Mouse (Mus musculus) erythroblast, embryonic 14.5 days (primary cell): ENCODE data around the gene Fancc. TPM values are rescaled to one million over a fixed set of nuclear protein-coding genes. Genes with fewer than 3 reads are reported as not detected.

ENCODE experiments used
- H3K27me3 ChIP-seq: 2 replicates; pipeline ENCODE4 v1.6.1; 2012; ENCODE audit warnings: inconsistent platforms; ENCODE audit not compliant: control insufficient read depth
- H3K36me3 ChIP-seq: 2 replicates; pipeline ENCODE4 v1.6.1; 2012; ENCODE audit warnings: mild to moderate bottlenecking, inconsistent platforms; ENCODE audit not compliant: control insufficient read depth
- H3K4me1 ChIP-seq: 2 replicates; pipeline ENCODE4 v1.6.1; 2012; ENCODE audit warnings: inconsistent platforms; ENCODE audit not compliant: control insufficient read depth
- H3K4me3 ChIP-seq: replicated peaks from 2 replicates; pipeline ENCODE3; 2012; ENCODE audit warnings: moderate library complexity, mild to moderate bottlenecking, inconsistent platforms
- H3K9me3 ChIP-seq: 2 replicates; pipeline ENCODE4 v1.6.1; 2012; ENCODE audit warnings: low read length, inconsistent platforms, mixed read lengths; ENCODE audit not compliant: control insufficient read depth
- GATA1 ChIP-seq: IDR thresholded peaks from 2 replicates; pipeline ENCODE4 v1.6.1; 2012; ENCODE audit warnings: low read length, inconsistent platforms, mixed read lengths
- TAL1 ChIP-seq: IDR thresholded peaks from 3 replicates; pipeline ENCODE4 v1.6.1; 2012; ENCODE audit warnings: low read length, inconsistent platforms, mixed read lengths
- polyA plus RNA-seq: library from polyadenylated mRNA; stranded (reverse); fragments of >175 nt; gene quantifications from 2 replicates; pipeline ENCODE4 v1.2.3, GENCODE M21; 2012

Gene Fancc
- polyA plus RNA-seq, 1 experiment = 0.74 TPM

DNA sequence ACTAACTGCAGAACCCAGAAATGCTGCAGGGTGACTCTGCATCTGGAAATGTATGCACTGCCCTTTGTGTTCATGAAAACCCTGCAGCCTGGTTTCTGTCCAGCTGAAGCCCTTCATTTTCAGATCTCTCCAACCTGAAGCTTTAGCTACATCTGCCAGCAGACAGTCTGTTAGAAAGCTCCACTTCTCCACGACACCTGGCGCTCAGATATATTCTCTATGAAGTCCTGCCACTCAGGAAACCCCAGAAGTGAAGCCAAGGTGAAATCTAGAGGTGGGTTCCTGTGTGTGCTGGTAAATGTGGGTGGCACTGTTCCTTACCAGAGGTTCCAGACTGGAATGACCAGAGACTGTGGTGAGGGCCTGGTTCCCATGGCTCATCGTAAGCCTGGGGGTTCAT lies 235.4 kb downstream of the Fancc start:
- no peaks in the 10 kb centered on the region for H3K27me3 ChIP-seq
- no peak overlapping the region for H3K4me3 ChIP-seq
- TF ChIP-seq GATA1 (no peak), TAL1 (no peak)
- no peaks in the 10 kb centered on the region for H3K9me3 ChIP-seq
- H3K4me1 ChIP-seq = no peaks in the 10 kb centered on the region; the same call in 1 of the 2 replicates
- peaks cover 6% of the 10 kb centered on the region for H3K36me3 ChIP-seq

DNA sequence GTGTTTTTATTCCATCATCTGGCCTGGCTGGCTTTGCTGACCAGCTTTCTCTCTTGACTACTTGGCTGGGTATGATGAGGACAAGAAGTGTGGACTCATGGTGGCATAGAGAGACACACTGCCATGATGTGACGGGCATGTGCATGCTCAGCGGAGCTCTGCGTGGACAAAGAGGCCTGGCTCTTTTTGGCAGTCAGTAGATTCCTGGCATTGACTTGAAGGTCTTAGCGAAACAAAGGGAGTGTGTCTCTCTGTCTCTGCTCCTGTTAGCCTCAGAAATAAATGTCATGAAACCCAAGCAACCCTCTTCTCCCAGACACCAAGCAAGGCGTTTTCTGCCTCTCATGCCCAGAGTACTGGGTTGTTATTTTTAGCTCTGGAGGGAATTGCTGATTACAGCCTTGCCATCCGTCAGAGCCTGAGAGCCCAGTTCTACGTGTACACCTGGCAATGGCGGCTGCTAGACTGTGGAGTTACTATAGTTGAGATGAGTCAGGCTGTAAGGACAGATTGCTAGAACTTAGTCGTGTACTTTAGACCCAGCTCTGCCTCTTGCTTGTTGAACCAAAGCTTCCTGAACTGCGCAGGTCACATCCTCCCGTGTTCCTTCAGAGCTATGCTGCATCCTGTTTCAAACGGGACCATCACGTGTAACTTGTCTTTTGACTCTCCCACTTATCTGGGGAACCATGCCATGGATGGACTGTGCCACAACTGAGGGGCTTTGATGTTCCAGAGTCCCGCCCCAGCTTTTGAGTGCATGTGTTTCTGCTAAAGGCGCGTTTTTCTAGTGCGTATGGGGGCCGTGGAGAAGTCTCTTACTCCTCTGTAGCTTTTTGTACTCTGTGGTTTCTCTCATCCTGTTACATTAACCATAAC lies 236.1 kb downstream of the Fancc start:
- H3K36me3 ChIP-seq = peaks cover 6% of the 10 kb centered on the region
- H3K27me3 ChIP-seq = no peaks in the 10 kb centered on the region
- no peaks in the 10 kb centered on the region for H3K9me3 ChIP-seq
- no peaks in the 10 kb centered on the region; the same call in 1 of the 2 replicates for H3K4me1 ChIP-seq
- no peak for TF ChIP-seq GATA1
- no peak for TF ChIP-seq TAL1
- H3K4me3 ChIP-seq = no peak overlapping the region

DNA sequence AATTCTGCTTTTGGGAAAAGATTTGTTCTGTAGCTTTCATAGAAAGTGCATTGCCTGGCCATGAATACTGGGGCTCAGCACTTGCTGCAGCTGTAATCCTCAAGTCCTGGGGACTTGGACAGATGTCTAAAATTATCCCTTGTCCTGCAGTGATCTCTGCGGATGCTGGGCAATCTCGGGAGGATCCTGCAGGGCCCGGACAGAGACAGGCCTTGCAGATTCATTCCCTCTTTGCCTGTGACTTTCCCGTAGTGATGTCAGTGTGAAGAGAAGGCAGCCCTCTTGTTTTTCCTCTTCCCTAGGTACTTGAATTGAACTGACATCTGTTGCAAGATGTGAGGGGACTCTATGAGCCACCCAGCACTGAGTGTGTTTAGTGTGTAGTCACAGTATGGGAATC lies 236.9 kb downstream of the Fancc start:
- no peaks in the 10 kb centered on the region for H3K27me3 ChIP-seq
- no peaks in the 10 kb centered on the region for H3K9me3 ChIP-seq
- H3K4me3 ChIP-seq = no peak overlapping the region
- H3K36me3 ChIP-seq = peaks cover 6% of the 10 kb centered on the region
- TF ChIP-seq TAL1 (no peak), GATA1 (no peak)
- peaks cover 4% of the 10 kb centered on the region for H3K4me1 ChIP-seq

DNA sequence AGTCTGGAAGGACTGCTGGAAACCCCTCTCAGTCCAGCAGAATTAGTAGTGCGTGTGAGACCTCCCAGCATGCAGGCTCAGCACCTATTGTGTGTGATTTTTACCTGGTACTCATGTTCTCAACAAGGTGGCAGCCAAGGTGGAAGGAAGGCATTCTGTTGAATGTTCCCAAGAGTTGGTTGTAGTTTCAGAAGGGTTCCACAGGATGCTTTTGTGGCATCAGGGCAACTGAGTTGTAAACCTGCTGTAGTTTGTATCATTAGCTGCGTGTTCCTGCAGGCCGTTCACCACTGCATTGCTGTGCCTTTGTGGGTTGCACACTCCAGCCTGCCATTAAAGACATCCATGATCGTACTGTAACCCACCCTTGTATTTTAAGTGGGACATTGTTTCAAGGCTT lies 238.4 kb downstream of the Fancc start:
- Histone ChIP-seq H3K27me3 (no peaks in the 10 kb centered on the region), H3K9me3 (no peaks in the 10 kb centered on the region), H3K36me3 (peaks cover 9% of the 10 kb centered on the region), H3K4me1 (peaks cover 6% of the 10 kb centered on the region), H3K4me3 (no peak overlapping the region)
- TF ChIP-seq GATA1 (no peak), TAL1 (no peak)

DNA sequence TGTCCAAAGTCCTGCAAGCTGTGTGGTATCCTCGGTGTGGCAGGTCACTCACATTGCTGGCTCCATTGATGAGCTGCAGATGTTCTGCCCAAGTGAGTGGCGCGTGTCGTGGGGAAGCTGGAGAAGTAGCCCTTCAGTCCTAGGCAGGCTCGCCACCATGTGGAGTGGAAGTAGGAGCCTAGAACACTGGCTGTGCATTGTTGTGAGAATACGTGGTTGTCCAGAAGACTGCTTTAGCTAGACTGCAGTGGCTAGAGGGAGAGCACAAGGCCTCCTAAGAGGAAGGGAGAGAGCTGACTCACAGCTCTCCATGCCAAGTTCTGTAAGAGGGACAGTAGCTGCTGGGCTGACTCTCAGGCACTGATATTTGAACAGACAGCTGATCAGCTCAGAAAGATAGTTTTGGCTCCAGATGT lies 238.9 kb downstream of the Fancc start:
- Histone ChIP-seq H3K36me3 (peaks cover 10% of the 10 kb centered on the region), H3K4me1 (peaks cover 6% of the 10 kb centered on the region), H3K27me3 (no peaks in the 10 kb centered on the region), H3K4me3 (no peak overlapping the region), H3K9me3 (no peaks in the 10 kb centered on the region)
- no peak for TF ChIP-seq TAL1
- no peak for TF ChIP-seq GATA1

DNA sequence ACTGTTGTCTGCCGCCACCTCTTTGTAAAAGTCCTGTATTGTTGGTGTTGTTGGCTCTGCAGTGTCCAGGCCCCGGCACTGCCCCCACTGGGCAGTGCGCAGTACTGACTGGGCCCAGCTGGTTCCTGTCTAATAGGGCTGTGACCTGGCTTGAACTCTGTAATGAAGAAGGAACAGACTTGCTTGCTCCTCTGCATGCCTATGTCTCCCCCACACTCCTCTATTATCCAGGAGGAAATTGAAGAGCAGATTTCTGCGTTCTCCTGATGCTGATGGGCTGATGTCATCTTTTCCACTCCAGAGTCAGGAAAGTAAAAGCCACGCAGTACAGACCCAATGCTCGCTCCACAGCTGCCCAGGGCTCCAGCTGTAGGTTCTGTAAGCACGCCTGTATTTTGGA lies 240.3 kb downstream of the Fancc start:
- no peak for TF ChIP-seq TAL1
- TF ChIP-seq GATA1 = no peak
- Histone ChIP-seq H3K4me1 (peaks cover 7% of the 10 kb centered on the region), H3K27me3 (no peaks in the 10 kb centered on the region), H3K4me3 (no peak overlapping the region), H3K9me3 (no peaks in the 10 kb centered on the region), H3K36me3 (peaks cover 4% of the 10 kb centered on the region)

DNA sequence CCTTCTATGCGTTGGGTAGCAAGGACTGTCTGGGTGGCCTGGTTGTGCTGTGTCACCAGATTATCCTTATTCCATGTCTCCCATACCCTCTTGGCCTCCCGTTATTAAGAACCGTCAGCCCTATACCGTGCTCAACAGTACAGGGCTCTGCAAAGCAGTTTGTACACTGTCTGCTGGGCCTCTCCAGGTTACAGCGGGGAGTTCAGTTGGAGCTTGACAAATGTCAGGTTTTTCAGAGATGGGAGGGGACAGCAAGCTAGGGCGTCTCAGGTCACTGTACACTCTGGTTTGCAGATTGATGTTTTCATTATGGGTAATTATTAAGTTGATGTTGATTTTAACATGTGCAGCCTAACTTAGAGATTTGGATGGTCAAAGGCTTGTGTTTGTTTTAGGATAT lies 240.9 kb downstream of the Fancc start:
- Histone ChIP-seq H3K27me3 (no peaks in the 10 kb centered on the region), H3K9me3 (no peaks in the 10 kb centered on the region), H3K4me3 (no peak overlapping the region), H3K36me3 (peaks cover 7% of the 10 kb centered on the region), H3K4me1 (peaks cover 7% of the 10 kb centered on the region)
- TF ChIP-seq GATA1 (no peak), TAL1 (no peak)

DNA sequence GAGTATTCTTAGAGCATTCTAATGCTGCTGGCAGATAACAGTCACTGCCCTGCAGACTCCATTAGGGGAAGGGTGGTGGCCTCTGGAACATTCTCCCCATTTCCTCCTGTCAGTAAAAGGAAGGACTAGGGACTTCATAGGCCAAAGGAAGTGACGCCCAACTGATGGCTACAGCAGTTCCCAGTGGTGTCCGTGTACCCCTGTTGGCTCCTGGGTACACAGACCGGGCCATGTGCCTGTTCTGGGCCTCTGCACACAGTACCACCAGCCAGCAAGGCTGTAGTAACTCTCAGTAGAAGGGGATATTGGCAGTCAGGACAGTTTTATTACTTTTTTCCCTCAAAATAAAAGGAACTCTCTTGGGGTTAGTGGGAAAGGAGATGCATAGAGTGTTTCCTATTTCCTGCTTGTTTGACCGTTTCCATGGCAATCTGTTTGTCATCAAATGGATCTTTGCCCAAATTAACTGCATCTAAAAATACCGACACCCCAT lies 241.5 kb downstream of the Fancc start:
- no peak for TF ChIP-seq GATA1
- no peak for TF ChIP-seq TAL1
- no peaks in the 10 kb centered on the region for H3K27me3 ChIP-seq
- peaks cover 7% of the 10 kb centered on the region for H3K4me1 ChIP-seq
- H3K4me3 ChIP-seq = no peak overlapping the region
- H3K36me3 ChIP-seq = peaks cover 8% of the 10 kb centered on the region
- no peaks in the 10 kb centered on the region for H3K9me3 ChIP-seq

DNA sequence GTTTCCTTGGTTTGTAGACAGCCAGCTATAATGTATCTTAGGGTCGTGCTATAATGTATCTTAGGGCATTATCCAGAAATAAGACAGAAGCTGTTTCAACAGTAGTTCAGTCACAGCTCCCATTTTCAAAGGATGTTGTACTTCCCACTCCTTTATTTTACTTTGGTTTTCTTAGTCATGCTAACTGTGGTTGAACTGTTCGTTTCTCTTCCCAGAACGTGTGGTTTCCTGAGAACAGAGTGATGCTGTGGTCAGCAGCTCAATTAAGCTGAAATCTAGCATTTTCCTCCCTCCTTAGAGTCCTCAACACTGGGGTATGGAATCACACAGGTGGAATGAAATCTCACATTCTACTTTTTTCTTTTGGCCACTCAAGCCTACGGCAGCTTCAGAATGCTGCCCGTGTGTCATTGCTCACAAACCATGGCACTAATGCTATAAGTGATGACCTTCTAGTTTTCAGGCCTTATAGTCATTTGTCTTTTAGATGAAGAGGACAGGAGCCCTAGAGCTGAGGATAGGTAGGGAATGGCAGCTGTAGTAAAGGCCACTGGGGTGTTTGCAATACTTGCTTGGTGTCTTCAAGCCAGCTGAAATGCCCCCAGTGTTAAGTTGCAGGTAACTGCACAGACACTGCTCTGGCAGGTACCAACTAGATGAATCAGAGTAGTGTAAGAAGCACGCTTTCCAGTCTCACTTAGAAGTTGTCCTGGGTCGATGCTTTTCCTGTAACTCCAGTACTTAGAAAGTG lies 243.0 kb downstream of the Fancc start:
- H3K36me3 ChIP-seq = peaks cover 10% of the 10 kb centered on the region
- no peaks in the 10 kb centered on the region for H3K27me3 ChIP-seq
- no peaks in the 10 kb centered on the region for H3K9me3 ChIP-seq
- H3K4me1 ChIP-seq = peaks cover 7% of the 10 kb centered on the region
- H3K4me3 ChIP-seq = no peak overlapping the region
- TF ChIP-seq GATA1 (no peak), TAL1 (no peak)
